Mouse (Mus musculus): ENCODE measurements around the gene Rbpj.

The Rbpj gene

DNA sequence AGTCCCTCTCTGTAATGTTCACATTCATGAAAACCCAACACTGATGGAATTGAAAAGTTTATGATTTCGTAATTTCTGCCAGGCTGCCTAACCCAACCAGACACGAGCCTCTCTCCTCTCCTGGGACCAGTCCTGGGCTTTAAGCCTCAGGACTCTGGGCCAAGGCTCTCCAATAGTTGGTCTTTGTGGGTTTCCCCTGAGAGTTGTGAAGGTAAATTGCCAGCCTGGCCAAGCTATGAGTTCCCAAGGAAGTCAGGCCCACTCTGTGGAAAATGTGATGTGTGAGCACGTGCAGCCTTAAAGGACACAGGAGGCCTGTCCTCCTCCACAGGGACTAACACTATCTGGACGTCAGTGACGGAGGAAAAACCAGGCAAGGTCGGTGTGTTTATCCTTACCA lies 85.4 kb downstream of the Rbpj start:
- DNase-seq (ENCODE audit: low read depth): no peak

DNA sequence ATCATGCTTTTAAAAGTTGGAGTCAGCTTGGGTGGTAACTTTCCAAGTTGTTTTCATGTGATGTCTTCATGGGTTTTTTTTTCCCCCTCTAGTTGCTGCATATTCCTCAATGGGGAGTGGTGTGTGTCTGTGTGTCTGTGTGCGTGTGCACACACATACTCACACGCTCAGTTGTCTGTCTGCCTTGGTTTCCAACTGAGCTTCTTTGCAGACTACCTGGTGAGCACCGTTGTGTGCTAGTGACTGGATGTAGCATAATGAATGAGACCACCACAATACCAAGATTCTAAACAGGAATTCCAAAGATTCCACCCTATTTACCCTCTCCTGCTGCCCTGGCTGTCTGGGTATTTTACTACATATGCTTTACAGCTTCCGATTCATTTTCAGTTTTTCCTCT lies 86.0 kb downstream of the Rbpj start:
- DNase-seq (ENCODE audit: low read depth): no peak

DNA sequence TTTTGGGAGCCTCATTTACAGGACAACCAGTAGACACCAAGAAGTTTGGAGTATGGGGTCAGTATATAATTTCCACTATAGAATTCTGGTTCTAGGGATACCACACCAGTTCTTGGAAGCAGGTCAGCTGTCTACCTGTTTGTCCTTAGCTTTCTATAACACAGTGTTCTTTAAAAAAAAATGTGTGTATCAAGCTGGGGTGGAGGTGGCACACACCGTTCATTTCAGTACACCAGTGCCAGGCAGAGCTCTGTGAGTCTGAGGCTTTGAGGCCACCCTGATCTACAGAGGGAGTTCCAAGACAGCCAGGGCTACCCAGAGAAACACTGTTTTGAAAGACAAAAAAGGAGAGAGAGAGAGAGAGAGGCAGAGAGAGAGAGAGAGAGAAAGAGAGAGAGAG lies 87.3 kb downstream of the Rbpj start:
- DNase-seq (ENCODE audit: low read depth): no peak

DNA sequence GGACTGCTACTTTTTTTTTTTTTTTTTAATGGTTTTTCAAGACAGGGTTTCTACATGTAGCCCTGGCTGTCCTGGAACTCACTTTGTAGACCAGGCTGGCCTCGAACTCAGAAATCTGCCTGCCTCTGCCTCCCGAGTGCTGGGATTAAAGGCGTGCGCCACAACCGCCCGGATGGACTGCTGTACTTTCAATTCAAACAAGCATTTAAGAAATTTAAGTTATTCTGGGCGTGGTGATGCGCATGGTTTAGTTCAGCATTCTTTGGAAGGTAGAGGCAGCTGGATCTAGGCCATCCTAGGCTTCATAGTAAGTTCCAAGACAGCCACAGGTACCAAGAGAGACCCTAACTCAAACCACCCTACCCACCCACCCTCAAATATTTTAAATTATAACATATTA lies 88.2 kb downstream of the Rbpj start:
- no peak for DNase-seq (ENCODE audit: low read depth)

DNA sequence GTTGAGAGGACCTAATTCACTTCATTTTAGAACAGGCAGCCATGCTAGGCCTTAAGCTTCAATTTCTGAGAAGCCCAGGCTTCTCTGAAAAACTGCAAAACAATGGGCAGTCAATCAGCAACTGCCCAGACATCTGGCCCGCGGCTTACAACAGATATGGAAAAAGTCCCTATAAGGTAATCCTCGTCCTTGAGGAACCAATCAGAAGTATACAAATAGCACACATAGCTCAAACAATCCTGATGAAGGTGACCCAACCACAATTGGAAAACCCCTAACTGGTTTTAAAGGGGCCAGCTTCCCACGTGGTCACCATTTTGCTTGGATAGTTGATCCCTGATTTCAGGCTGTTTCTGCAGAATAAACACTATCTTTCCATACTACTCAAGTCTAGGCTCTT lies 89.0 kb downstream of the Rbpj start:
- no peak for DNase-seq (ENCODE audit: low read depth)

DNA sequence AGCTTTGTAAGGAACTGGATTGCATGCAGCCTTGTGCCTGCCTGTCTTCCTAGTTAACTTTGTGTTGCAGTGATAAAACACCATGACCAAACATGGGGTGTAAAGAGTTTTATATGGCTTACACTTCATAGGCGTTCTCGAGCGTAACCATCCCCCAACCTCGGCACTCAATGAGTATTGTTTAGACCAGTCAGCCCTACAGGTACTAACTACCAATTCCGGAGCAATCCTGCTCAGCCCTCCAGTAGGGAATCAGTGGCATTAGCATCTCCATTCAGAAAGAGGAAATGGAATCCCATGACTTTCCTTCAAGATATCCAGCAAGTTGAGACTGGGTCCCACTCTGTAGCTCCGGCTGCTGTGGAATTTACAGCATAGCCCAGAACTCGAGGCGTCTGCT lies 89.5 kb downstream of the Rbpj start:
- no peak for DNase-seq (ENCODE audit: low read depth)

DNA sequence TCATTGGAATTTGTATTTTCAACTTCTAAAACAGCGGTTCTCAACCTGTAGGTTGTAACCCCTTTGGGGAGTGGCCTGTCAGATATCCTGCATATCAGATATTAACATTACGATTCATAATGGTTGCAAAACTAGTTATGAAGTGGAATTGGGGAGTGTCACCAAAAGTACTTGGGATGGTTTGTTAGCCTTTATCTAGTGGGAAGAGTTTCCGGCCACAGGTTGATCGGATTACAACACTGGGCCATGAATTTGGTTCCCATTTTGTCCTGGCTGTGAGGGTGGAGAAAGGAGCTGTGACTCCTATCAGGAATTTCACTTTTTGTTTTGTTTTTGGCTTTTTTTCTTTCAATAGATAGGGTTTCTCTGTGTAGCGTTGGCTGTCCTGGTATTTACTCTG lies 90.0 kb downstream of the Rbpj start:
- no peak for DNase-seq (ENCODE audit: low read depth)

DNA sequence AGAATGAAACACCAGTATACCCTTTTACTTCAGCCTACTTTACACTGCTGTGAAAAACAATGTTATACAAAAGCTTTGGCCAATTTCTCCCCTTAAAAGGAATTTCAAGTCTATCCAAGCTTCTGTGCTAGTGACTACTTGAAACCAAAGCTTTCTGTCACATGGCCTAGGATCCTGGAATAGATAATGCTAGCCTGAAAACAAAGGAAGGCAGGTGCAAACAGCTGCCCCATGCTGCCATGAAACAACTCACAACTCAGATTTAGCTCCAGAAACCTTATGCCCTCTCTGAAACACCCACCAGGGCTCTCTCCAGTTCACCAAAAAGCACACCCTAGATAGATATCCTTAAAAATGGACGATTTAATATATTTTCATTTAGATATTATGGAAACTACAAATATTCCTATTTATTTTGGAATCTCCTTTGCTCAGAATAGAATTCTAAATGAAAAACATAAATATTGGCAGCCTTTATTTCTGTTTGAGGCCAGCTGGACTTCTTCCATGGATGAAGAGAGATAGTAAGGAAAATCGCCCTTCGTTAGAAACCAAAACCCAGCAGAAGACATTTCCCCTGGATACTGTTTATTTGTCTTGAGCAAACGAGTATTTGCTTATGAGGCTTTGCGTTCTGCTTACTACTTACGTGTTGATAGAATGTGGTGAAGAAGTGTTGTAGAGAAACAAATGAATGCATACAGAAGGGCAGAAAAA lies 91.8 kb downstream of the Rbpj start:
- no peak for DNase-seq (ENCODE audit: low read depth)

DNA sequence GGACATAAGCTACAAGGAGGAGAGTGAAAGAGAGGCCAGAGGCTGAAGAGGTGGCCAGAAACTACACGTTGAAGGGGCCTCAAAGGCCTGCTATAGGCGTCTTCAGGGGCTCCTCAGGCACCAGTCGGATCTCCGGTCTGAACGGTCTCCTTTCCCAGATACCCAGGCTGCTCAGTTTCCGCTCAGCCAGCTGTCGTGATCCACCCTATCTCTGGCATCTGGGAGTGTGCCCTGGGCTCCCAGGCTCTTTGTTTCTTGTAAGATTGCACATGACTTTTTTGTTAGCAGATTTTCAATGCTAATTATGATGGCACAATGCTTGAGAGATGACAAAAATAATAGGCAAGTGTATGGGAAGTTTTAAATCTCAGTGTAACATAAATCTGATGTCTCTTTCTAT lies 95.2 kb downstream of the Rbpj start:
- no peak for DNase-seq (ENCODE audit: low read depth)

DNA sequence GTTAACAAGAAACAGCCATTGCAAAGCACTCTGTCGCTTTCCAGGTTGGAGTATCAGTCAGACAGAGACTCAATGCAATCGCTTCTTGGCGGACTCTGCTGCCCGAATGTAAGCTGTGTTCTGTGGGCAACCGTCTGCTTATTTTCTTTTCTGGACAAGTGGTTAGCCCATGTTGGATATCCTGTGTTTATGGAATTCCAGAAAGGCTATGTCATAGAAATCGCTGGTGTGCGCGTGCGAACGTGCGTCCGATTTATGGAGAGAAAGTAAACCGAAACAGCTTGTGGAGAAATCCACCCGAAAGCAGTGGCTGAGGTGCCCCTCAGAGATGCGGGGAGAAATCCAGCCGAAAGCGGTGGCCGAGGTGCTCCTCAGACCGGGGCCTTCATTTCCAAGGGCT lies 98.4 kb downstream of the Rbpj start:
- no peak for DNase-seq (ENCODE audit: low read depth)

DNA sequence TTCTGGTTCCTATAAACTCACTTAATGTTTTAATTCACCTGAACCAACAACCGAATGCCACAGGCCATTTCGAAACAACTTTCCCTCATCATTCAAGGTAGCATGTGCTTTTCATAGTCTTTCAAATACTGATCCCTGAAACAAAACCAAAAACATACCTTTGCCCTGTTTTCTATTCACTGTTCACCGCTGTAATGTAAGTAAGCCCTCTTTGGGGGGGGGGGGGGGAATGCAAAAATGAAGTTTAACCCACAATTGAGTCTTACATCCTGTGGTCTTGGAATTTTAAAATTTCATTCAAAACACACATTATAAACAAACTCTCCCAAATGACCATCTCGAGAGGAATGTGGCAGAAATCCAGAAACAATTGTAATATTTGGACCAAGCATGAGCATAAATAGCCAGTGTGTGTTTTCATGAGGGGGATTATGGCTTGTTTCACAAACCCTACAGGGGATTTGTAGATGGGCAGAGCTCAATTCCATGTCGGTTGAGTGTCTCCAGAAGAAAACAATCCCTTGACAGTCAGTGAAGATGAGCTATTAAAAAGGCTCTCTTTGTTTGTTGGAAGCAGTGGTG lies 99.4 kb downstream of the Rbpj start:
- DNase-seq (ENCODE audit: low read depth): no peak

DNA sequence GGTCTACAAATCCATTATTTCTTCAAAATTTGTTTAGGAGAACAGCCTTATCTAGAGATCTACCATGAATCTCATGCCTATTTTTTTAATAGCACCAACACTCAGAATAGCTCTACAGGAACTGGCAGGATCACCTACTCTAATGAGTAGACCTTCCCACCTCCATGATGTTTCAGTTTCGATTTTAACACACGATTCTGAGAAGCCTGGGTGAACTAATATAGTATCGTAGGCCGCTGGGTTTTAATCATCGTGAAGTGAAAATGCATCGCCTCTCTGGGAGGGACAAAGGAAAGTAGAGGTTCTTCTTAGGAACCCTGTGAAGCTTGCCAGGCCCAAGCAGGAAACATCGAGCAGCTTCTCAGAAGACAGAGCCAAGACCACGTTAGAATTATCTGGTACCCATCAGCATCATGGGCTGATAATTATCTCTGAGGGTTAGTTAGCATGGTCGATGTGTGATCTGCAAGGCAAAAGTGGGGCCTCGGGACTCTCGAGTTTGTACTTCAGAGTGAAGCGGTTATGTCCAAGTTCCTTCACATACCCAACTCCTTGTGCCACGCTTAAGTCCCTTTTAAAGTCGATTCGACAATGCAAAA lies 100.6 kb downstream of the Rbpj start:
- DNase-seq (ENCODE audit: low read depth): peak; percentile 63

DNA sequence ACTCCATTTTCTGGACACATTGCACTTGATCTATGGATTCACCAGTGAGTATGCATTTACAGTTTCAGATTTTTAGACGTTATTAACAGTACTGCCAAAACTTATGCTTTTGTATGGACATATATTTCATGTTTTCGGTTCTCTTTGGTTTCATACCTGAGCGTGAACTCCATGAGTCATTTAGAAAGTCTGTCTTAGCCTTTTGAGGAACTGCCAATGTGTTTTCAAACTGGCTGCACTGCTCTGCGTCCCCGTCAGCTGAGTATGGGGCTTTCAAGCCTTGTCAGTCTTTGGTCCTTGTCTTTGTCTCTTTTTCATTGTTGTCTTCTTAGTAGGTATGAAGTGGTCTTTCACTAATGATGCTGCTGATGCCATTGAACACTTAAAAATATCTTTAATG lies 106.5 kb downstream of the Rbpj start:
- no peak for DNase-seq (ENCODE audit: low read depth)

DNA sequence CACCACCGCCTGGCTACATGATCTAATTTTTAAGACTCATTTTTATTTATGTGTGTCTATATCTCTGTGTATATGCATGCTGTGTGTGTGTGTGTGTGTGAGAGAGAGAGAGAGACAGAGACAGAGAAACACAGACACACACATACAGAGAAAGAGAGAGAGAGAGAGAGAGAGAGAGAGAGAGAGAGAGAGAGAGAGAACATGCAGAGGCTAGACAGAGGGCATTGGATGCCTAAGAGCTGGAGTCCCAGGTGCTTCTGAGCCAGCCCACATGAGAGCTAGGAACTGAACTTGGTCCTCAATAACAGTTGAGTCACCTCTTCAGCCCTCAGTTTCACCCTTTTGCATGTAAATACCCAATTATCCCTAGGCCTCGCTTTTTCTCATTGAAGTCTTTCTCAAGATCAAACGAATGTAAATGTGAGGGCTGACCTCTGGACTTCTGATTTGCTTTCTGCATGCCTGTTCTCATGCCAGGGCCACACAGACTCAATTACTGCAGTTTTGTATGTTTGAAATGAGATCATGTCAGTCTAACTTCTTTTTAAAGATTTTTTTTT lies 109.0 kb downstream of the Rbpj start:
- no peak for DNase-seq (ENCODE audit: low read depth)

DNA sequence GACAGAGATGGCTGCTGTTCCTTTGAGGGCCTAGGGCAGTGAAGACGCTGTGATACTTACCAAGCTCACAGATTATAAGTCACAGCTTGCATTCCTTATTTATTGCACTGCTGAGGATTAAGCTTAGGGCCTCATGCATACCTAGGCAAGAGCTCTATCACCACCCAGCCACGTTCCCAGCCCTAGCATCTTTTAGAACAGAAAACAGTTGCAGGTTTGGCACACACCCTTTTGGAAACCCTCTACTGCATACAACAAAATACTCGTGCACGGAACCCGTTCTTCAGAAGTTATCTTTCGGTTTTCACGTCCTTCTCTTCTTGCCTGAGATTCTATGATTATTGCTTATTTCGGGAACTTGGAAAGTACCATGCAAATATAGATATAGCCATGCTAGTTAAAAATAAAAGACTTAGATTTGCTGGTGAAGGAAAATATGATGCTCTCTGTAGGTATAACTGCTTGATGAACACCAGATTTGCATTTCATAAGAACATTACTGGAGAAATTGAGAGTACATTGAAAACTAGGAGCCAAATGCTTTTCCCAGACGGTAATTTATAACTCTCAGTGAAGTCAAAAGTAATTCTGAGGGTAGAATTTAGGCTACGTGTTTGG lies 111.4 kb downstream of the Rbpj start:
- DNase-seq (ENCODE audit: low read depth): no peak

DNA sequence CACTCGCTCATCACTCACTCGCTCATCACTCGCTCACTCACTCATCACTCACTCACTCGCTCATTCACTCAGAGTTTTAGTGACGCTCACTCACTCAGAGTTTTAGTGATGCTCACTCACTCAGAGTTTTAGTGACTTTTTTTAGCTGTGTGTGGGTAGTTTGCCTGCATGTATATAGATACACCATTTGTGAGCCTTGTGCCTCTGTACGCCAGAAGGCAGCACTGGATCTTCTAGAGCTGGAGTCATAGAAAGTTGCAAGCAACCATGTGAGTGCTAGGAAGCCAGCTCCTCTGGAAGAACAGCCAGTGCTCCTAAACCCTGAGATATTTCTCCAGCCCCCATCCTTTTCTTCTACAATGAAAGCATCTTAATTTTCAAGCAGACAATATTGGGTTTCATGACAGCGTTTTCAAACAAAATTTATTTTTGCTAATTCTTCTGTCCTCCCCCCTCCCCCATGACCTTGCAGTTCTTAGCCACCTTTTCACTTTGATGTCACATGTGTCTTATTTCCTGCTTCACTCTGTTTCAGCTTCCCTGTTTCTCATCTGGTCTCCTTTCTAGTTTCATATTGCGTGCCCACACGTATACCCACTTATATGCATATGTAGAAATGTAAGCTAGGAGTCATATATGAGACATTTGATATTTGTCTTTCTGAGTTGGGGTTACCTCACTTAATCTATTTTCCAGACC lies 118.3 kb downstream of the Rbpj start:
- DNase-seq (ENCODE audit: low read depth): peak; percentile 55

DNA sequence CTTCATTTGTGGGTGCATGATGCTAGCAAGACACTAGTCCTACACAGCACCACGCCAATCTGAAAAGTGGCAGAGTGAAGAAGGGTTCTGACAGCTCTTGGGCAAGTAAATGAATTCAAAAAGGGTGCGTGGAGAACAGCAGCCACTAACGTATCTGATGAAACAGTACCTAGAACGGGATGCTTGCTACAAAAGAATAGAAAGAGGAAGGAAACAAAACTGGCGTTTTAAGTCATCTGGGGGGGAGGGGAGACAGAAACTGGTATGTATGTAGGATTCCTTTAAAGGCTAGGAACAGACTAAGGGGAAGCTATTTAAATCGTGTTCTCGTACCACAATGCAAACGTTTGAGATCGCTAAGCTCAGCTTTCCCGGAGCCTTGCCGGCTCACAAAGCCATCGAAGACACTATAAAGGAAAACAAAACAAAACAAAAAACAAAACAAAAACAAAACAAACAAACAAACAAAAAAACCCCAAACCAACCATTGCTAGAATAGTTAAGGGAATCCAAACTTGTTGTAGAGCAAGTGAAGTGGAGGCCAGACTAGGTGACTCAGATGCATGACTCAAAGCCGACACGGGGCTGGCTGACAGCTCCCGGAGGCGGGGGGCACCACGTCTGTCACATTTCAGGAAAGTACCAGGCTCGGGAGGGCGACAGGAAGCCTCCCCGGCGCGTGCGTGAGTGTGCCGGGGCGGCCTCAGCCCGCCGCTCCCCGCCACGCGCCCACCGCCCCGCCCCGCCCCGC lies 122.6 kb downstream of the Rbpj start:
- peak; percentile 67 for DNase-seq (ENCODE audit: low read depth)

DNA sequence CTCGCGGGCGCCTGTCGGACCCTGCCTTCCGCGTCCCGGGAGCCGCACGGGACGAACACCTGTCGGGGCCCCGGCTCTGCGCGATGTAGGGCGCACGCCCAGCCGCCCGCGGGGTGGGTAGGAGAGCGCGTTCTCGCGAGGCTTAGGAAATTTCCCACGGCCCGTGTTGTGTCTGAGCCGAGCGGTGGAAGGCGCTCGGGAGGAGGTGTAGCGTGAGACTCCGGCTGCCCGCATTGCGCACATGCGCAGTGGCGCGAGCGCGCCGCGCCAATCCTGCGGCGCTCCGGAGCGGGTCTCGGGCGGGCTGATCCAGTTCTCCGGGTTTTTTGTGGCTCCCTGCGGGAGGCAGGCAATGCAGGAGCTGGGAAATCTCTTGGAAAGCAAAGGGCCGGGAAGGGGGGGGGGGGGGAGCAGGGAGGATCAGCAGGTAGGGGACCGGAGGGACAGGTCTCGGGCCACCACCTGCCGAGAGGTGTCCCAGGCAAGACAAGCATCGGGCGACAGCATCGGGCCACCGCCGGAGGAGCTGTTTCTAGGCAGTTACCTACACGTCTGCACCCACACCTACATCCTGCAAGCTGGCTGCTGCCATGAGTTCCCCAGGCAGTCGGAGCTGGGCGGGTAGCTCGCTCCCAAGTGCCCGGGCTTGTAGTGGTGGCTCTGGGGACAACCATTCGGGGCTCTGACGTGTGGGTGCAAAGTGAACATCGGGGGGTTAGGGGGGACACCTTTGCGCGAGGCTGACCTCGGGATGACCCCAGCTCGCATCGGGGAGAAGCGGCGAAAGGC lies 123.4 kb downstream of the Rbpj start:
- peak; percentile 95 for DNase-seq (ENCODE audit: low read depth)

DNA sequence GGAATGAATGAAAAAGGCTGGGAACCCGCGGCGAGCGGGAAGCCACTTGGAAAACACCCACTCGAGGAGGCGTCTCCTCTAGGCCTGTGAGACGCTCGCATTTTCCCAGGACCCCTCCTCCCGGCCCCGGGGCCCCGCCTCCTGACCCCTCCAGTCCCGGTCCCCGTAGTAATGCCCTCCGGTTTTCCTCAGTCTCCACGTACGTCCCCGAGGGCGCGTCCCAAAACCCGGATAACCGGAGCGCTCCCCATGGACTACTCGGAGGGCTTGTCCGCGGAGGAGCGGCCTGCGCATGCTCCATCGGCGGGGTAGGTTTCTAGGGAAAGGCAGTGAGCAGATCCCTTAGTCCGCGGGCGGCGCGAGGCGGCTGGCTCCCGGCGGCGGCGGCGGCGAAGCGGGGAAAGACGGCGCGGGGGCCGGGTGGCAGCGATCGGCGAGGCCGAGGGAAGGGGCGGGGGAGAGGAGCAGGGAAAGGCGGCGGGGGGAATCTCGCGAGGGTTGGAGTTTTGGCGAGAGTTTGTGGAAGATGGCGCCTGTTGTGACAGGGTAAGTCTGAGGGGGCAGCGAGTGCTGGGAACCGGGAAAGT lies 124.3 kb downstream of the Rbpj start:
- peak; percentile 94 for DNase-seq (ENCODE audit: low read depth)

DNA sequence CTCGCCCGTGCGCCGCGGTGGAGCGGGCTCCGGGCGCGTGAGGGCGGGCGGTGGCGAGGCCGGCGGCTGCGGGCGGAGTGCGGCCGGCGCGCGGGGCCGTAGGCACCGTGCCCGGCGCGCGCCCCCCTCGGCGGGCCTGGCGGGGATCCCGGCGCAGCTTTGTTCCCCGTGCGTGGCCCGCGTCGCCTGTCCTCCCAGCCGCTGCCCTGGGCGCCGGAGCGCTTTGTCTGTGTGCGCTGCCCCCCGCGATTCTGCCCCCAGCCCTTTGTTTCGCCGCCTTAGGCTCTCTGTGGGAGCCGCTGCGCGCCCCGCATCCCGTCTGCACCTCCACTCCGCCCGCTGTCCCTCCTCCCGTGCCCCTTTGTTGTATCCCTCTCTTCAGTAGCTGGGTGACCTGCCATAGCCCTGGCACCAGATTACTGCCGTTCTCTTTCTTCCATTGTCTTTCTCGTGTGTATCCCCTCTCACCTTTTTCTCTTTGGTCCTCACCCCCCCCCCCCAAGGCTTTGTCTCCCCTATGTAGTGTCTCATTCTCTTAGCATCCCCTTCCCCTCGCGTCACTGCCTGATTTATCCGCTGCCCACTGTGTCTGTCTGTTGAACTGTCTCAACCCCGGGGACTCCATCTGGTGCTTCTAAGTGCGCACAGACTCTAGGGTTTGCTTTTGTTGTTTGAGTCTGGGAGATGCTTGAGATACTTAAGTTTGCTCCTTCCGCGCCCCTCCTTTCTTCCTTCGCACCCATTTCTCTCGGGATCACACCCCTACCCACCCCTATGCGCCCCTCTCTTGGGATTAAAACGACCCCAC lies 125.1 kb downstream of the Rbpj start:
- peak; percentile 55 for DNase-seq (ENCODE audit: low read depth)

All from naive thymus-derived CD4-positive, alpha-beta T cell, adult 2 months (primary cell).